Mouse (Mus musculus) lung, postnatal 0 days (tissue): ENCODE results near the gene Fam69a. TPM values are rescaled to one million over a fixed set of nuclear protein-coding genes. Genes with fewer than 3 reads are reported as not detected.

Experiments used
- ATAC-seq: fragments of 200-750 bp; cut with Nextera tagmentation; 2 replicates; pipeline ENCODE4 v1.8.0; 2017; ENCODE audit warnings: moderate library complexity
- DNase-seq: peaks from one replicate; pipeline ENCODE4 v3.0.0-alpha.2; 2016; ENCODE audit warnings: low spot score
- H3K27ac ChIP-seq: fragments of 300-500 bp; sonication (generic); 2 replicates; pipeline ENCODE4 v1.5.1; 2014; ENCODE audit warnings: antibody characterized with exemption, mild to moderate bottlenecking, low read length, mixed read lengths
- H3K27me3 ChIP-seq: fragments of 300-500 bp; sonication (generic); replicated peaks from 2 replicates; pipeline ENCODE4 v1.6.1; 2014; ENCODE audit warnings: low read length, mixed read lengths; ENCODE audit not compliant: insufficient read depth
- H3K36me3 ChIP-seq: fragments of 300-500 bp; sonication (generic); 2 replicates; pipeline ENCODE4 v1.6.1; 2014; ENCODE audit warnings: low read length, mixed read lengths; ENCODE audit not compliant: insufficient read depth
- H3K4me1 ChIP-seq: fragments of 300-500 bp; sonication (generic); 2 replicates; pipeline ENCODE4 v1.6.1; 2014; ENCODE audit warnings: antibody characterized with exemption, low read depth, low read length, mixed read lengths; ENCODE audit not compliant: insufficient read depth
- H3K4me2 ChIP-seq: fragments of 300-500 bp; sonication (generic); replicated peaks from 2 replicates; pipeline ENCODE4 v1.6.1; 2014; ENCODE audit warnings: low read depth, mild to moderate bottlenecking, low read length, moderate library complexity, mixed read lengths
- H3K4me3 ChIP-seq: fragments of 300-500 bp; sonication (generic); 2 replicates; pipeline ENCODE4 v1.5.1; 2014; ENCODE audit warnings: low read depth, low read length
- H3K9ac ChIP-seq: fragments of 300-500 bp; sonication (generic); replicated peaks from 2 replicates; pipeline ENCODE4 v1.6.1; 2014; ENCODE audit warnings: low read depth, mild to moderate bottlenecking
- H3K9me3 ChIP-seq: fragments of 300-500 bp; sonication (generic); 2 replicates; pipeline ENCODE4 v1.6.1; 2016; ENCODE audit warnings: low read length, mixed read lengths
- CTCF ChIP-seq: IDR thresholded peaks from 2 replicates; pipeline ENCODE4 v1.5.1; 2016; ENCODE audit warnings: antibody characterized with exemption, mild to moderate bottlenecking
- EP300 ChIP-seq: IDR thresholded peaks from 2 replicates; pipeline ENCODE4 v1.6.1; 2016; ENCODE audit warnings: antibody characterized with exemption, mild to moderate bottlenecking, control low read depth
- WGBS: fragments of 180-500 bp; shearing (Covaris S2); extraction: QIAGEN DNeasy Blood & Tissue Kit; methylation state at CpG from one replicate; pipeline ENCODE4 v1.1.7; 2014; 5-methylcytosine and 5-hydroxymethylcytosine counted together
- polyA plus RNA-seq: library from polyadenylated mRNA; unstranded; fragments of >200 nt; fragmentation: Nextera tagmentation; extraction: Ambion mirVana; gene quantifications from 2 replicates; pipeline ENCODE4 v1.2.1, GENCODE M21; 2015

The Fam69a gene
- polyA plus RNA-seq, 1 experiment from 2014 or later, result 33.9 TPM

GRCm38 (mm10) chr5:107959624-107960300 lies 27.1 kb downstream of the Fam69a start:
- no peaks in the 10 kb centered on the region for H3K27me3 ChIP-seq
- no peaks in the 10 kb centered on the region for H3K36me3 ChIP-seq
- ATAC-seq (no peak), DNase-seq (no peak)
- peaks cover 10% of the 10 kb centered on the region; the same call in 1 of the 2 replicates for H3K4me1 ChIP-seq
- no peaks in the 10 kb centered on the region for H3K9me3 ChIP-seq
- H3K4me3 ChIP-seq, result no peak overlapping the region
- H3K27ac ChIP-seq, result no peak overlapping the region
- no peak overlapping the region for H3K4me2 ChIP-seq
- no peak overlapping the region for H3K9ac ChIP-seq
- TF ChIP-seq CTCF, result no peak
- TF ChIP-seq EP300, result no peak
- WGBS, result 79% methylated on average over 8 of the region's 8 CpGs

GRCm38 (mm10) chr5:107950643-107951042 lies 36.2 kb downstream of the Fam69a start:
- peak; percentile 72 for DNase-seq
- WGBS, result 45% methylated on average over 5 of the region's 5 CpGs

GRCm38 (mm10) chr5:107949607-107950006 lies 37.3 kb downstream of the Fam69a start:
- Histone ChIP-seq H3K9me3 (no peaks in the 10 kb centered on the region), H3K27me3 (no peaks in the 10 kb centered on the region), H3K4me2 (no peak overlapping the region), H3K9ac (no peak overlapping the region), H3K27ac (0 out of 2 replicates have a peak overlapping the region, but pooled peaks have one; percentile 8), H3K36me3 (no peaks in the 10 kb centered on the region), H3K4me1 (no peaks in the 10 kb centered on the region), H3K4me3 (no peak overlapping the region)
- DNase-seq (peak; percentile 50), ATAC-seq (no peak)
- TF ChIP-seq EP300 (no peak), CTCF (no peak)
- WGBS, result 85% methylated on average over 3 of the region's 3 CpGs

More at GRCm38 (mm10) chr5:107950643-107951042, 36.2 kb downstream of the Fam69a start:
- peak overlapping the region; percentile 28; the same call in 1 of the 2 replicates for H3K27ac ChIP-seq
- no peak overlapping the region for H3K4me3 ChIP-seq
- H3K27me3 ChIP-seq, result no peaks in the 10 kb centered on the region
- no peak overlapping the region for H3K4me2 ChIP-seq
- H3K4me1 ChIP-seq, result no peaks in the 10 kb centered on the region
- no peaks in the 10 kb centered on the region for H3K9me3 ChIP-seq
- peak; percentile 78 for ATAC-seq
- no peak for TF ChIP-seq CTCF
- no peak for TF ChIP-seq EP300
- no peaks in the 10 kb centered on the region for H3K36me3 ChIP-seq
- no peak overlapping the region for H3K9ac ChIP-seq

- Histone ChIP-seq H3K27ac (0 out of 2 replicates have a peak overlapping the region, but pooled peaks have one; percentile 8), H3K9me3 (no peaks in the 10 kb centered on the region), H3K27me3 (no peaks in the 10 kb centered on the region), H3K36me3 (no peaks in the 10 kb centered on the region), H3K4me2 (no peak overlapping the region), H3K9ac (no peak overlapping the region), H3K4me1 (no peaks in the 10 kb centered on the region), H3K4me3 (no peak overlapping the region)
- peak; percentile 66 for DNase-seq
- WGBS, result 34% methylated on average over 1 of the region's 1 CpGs
- ATAC-seq, result no peak
- no peak; the same call in 1 of the 2 replicates for TF ChIP-seq EP300
- no peak for TF ChIP-seq CTCF
These were observed 38.0 kb downstream of the Fam69a start for GRCm38 (mm10) chr5:107948899-107949298.

- H3K4me1 ChIP-seq, result no peaks in the 10 kb centered on the region
- no peaks in the 10 kb centered on the region for H3K27me3 ChIP-seq
- no peak overlapping the region for H3K9ac ChIP-seq
- no peak overlapping the region for H3K4me3 ChIP-seq
- H3K4me2 ChIP-seq, result no peak overlapping the region
- H3K36me3 ChIP-seq, result no peaks in the 10 kb centered on the region
- 0 out of 2 replicates have a peak, but pooled peaks have one; percentile 23 for TF ChIP-seq EP300
- TF ChIP-seq CTCF, result no peak
- 28% methylated on average over 2 of the region's 2 CpGs for WGBS
- DNase-seq (peak; percentile 87), ATAC-seq (peak; percentile 49)
- no peak overlapping the region for H3K27ac ChIP-seq
- H3K9me3 ChIP-seq, result no peaks in the 10 kb centered on the region
These were observed 39.3 kb downstream of the Fam69a start for GRCm38 (mm10) chr5:107947548-107947947.

GRCm38 (mm10) chr5:107946475-107946874 lies 40.4 kb downstream of the Fam69a start:
- Histone ChIP-seq H3K4me3 (no peak overlapping the region), H3K4me1 (no peaks in the 10 kb centered on the region), H3K36me3 (no peaks in the 10 kb centered on the region), H3K9ac (no peak overlapping the region), H3K27me3 (no peaks in the 10 kb centered on the region), H3K27ac (no peak overlapping the region), H3K9me3 (no peaks in the 10 kb centered on the region), H3K4me2 (no peak overlapping the region)
- DNase-seq, result no peak
- TF ChIP-seq EP300, result no peak
- no peak for ATAC-seq
- 82% methylated on average over 1 of the region's 1 CpGs for WGBS
